Mouse (Mus musculus): ENCODE results near the gene Olfr948. TPM values are rescaled to one million over a fixed set of nuclear protein-coding genes. Genes with fewer than 3 reads are reported as not detected.

The Olfr948 gene
- polyA plus RNA-seq (2012; ENCODE audit: insufficient read depth, insufficient read length, missing spikeins): not detected in 2 replicates

- Histone ChIP-seq H3K27ac (ENCODE audit: insufficient read depth, low read depth, low read length) (no peak within 1 kb of the TSS), H3K4me3 (ENCODE audit: insufficient read depth, low read length) (no peak within 1 kb of the TSS), H3K4me1 (ENCODE audit: control insufficient read depth, insufficient read depth, low read length) (no peaks in the 10 kb centered on the region)
- TF ChIP-seq POLR2A (IDR thresholded peaks at IDR 0.05; ENCODE audit: borderline replicate concordance, low read depth, low read length): no peak
- TF ChIP-seq CTCF (IDR thresholded peaks at IDR 0.05; ENCODE audit: low read depth, low read length): no peak
Observed at GRCm38 (mm10) chr9:39325945-39326344, at the start of gene Olfr948. Olfr948 (minus strand) TSS chr9:39326045.

- Histone ChIP-seq H3K4me3 (ENCODE audit: insufficient read depth, low read length) (no peak overlapping the region), H3K27ac (ENCODE audit: insufficient read depth, low read depth, low read length) (no peak overlapping the region), H3K4me1 (ENCODE audit: control insufficient read depth, insufficient read depth, low read length) (no peaks in the 10 kb centered on the region)
- no peak for TF ChIP-seq CTCF (IDR thresholded peaks at IDR 0.05; ENCODE audit: low read depth, low read length)
- TF ChIP-seq POLR2A (IDR thresholded peaks at IDR 0.05; ENCODE audit: borderline replicate concordance, low read depth, low read length): no peak
Observed at GRCm38 (mm10) chr9:39287136-39287535, 38.7 kb downstream of the Olfr948 start.

- Histone ChIP-seq H3K27ac (ENCODE audit: insufficient read depth, low read depth, low read length) (no peak within 1 kb of the TSS), H3K4me1 (ENCODE audit: control insufficient read depth, insufficient read depth, low read length) (no peaks in the 10 kb centered on the region), H3K4me3 (ENCODE audit: insufficient read depth, low read length) (no peak within 1 kb of the TSS)
- no peak for TF ChIP-seq CTCF (IDR thresholded peaks at IDR 0.05; ENCODE audit: low read depth, low read length)
- TF ChIP-seq POLR2A (IDR thresholded peaks at IDR 0.05; ENCODE audit: borderline replicate concordance, low read depth, low read length): no peak
Observed at GRCm38 (mm10) chr9:39276718-39277117, 49.1 kb downstream of the Olfr948 start, which contains the start of gene Olfr945. Olfr945 (minus strand) TSS chr9:39276818.

Other genes with a start within 250 kb of the Olfr948 start
- not detected in 2 replicates for gene Olfr938, start 247.2 kb downstream of the Olfr948 start, polyA plus RNA-seq (2012; ENCODE audit: insufficient read depth, insufficient read length, missing spikeins)
- not detected in 2 replicates for gene Olfr27, start 197.9 kb downstream of the Olfr948 start, polyA plus RNA-seq (2012; ENCODE audit: insufficient read depth, insufficient read length, missing spikeins)
- gene Olfr943, start 159.7 kb downstream of the Olfr948 start, polyA plus RNA-seq (2012; ENCODE audit: insufficient read depth, insufficient read length, missing spikeins): 0.24 TPM in 1 of 2 replicates, not detected in the other
- not detected in 2 replicates for gene Olfr944, start 124.1 kb downstream of the Olfr948 start, polyA plus RNA-seq (2012; ENCODE audit: insufficient read depth, insufficient read length, missing spikeins)
- not detected in 2 replicates for gene Olfr1537, start 76.1 kb downstream of the Olfr948 start, polyA plus RNA-seq (2012; ENCODE audit: insufficient read depth, insufficient read length, missing spikeins)
- gene Olfr945, start 49.2 kb downstream of the Olfr948 start, polyA plus RNA-seq (2012; ENCODE audit: insufficient read depth, insufficient read length, missing spikeins): not detected in 2 replicates
- gene Olfr951, start 61.4 kb upstream of the Olfr948 start, polyA plus RNA-seq (2012; ENCODE audit: insufficient read depth, insufficient read length, missing spikeins): not detected in 2 replicates
- not detected in 2 replicates for gene Olfr952, start 101.1 kb upstream of the Olfr948 start, polyA plus RNA-seq (2012; ENCODE audit: insufficient read depth, insufficient read length, missing spikeins)
- gene Olfr954, start 130.7 kb upstream of the Olfr948 start, polyA plus RNA-seq (2012; ENCODE audit: insufficient read depth, insufficient read length, missing spikeins): not detected in 2 replicates
- not detected in 2 replicates for gene Olfr955, start 145.9 kb upstream of the Olfr948 start, polyA plus RNA-seq (2012; ENCODE audit: insufficient read depth, insufficient read length, missing spikeins)
- not detected in 2 replicates for gene Olfr44, start 167.9 kb upstream of the Olfr948 start, polyA plus RNA-seq (2012; ENCODE audit: insufficient read depth, insufficient read length, missing spikeins)
- not detected in 2 replicates for gene Olfr957, start 189.8 kb upstream of the Olfr948 start, polyA plus RNA-seq (2012; ENCODE audit: insufficient read depth, insufficient read length, missing spikeins)
- not detected in 2 replicates for gene Olfr958, start 228.0 kb upstream of the Olfr948 start, polyA plus RNA-seq (2012; ENCODE audit: insufficient read depth, insufficient read length, missing spikeins)
- not detected in 2 replicates for gene Olfr959, start 249.5 kb upstream of the Olfr948 start, polyA plus RNA-seq (2012; ENCODE audit: insufficient read depth, insufficient read length, missing spikeins)

All from bone marrow macrophage, adult 2 months (primary cell).